Mouse (Mus musculus) myocyte (in vitro differentiated cells): ENCODE measurements around the gene Bicd2. TPM values are rescaled to one million over a fixed set of nuclear protein-coding genes. Genes with fewer than 3 reads are reported as not detected.
A peak's percentile ranks its signal among the peaks of the same experiment; 100 is the strongest.

Source experiments
- H3K27me3 ChIP-seq: one replicate; pipeline ENCODE4 v1.6.1; 2011; ENCODE audit not compliant: control insufficient read depth, insufficient read depth, insufficient read length
- H3K36me3 ChIP-seq: one replicate; pipeline ENCODE4 v1.6.1; 2011; ENCODE audit not compliant: control insufficient read depth, insufficient read depth
- H3K4me2 ChIP-seq: one replicate; pipeline ENCODE4 v1.6.1; 2011; ENCODE audit warnings: low read depth, control low read depth
- H3K4me3 ChIP-seq: one replicate; pipeline ENCODE4 v1.5.1; 2011; ENCODE audit warnings: mild to moderate bottlenecking, control low read depth, moderate library complexity
- H3K79me2 ChIP-seq: one replicate; pipeline ENCODE4 v1.6.1; 2011; ENCODE audit not compliant: control insufficient read depth, insufficient read depth
- H3ac ChIP-seq: one replicate; pipeline ENCODE4 v1.6.1; 2011; ENCODE audit not compliant: control insufficient read depth, insufficient read length
- CEBPB ChIP-seq: IDR thresholded peaks from 2 replicates; pipeline ENCODE4 v1.6.1; 2011; ENCODE audit warnings: mild to moderate bottlenecking, moderate library complexity; ENCODE audit not compliant: poor library complexity, insufficient read depth, severe bottlenecking
- E2F4 ChIP-seq: IDR thresholded peaks from one replicate; pipeline ENCODE4 v1.6.1; 2011; ENCODE audit warnings: mild to moderate bottlenecking, control low read depth, moderate library complexity; ENCODE audit not compliant: insufficient read depth
- MAX ChIP-seq: IDR thresholded peaks from one replicate; pipeline ENCODE4 v1.6.1; 2011; ENCODE audit warnings: low read depth, mild to moderate bottlenecking, control low read depth
- MYOD1 ChIP-seq, 3 experiments: IDR thresholded peaks; one replicate each; pipeline ENCODE4 v1.6.1; 2011; ENCODE audit warnings: control low read depth in 2 of 3, low read depth in 2 of 3, mild to moderate bottlenecking in 2 of 3, moderate library complexity in 1 of 3; ENCODE audit not compliant: insufficient read length in 2 of 3, control insufficient read depth in 1 of 3
- MYOG ChIP-seq, 3 experiments: IDR thresholded peaks; one replicate each; pipeline ENCODE4 v1.6.1; 2011; ENCODE audit warnings: control low read depth in 2 of 3, low read depth in 2 of 3, mild to moderate bottlenecking in 2 of 3; ENCODE audit not compliant: insufficient read length in 2 of 3, control insufficient read depth in 1 of 3, insufficient read depth in 1 of 3
- POLR2A ChIP-seq: IDR thresholded peaks from one replicate; pipeline ENCODE4 v1.6.1; 2011; ENCODE audit warnings: low read depth, mild to moderate bottlenecking, control low read depth, moderate library complexity; ENCODE audit not compliant: insufficient read length
- POLR2AphosphoS2 ChIP-seq: IDR thresholded peaks from one replicate; pipeline ENCODE4 v1.6.1; 2011; ENCODE audit warnings: low read depth, control low read depth; ENCODE audit not compliant: insufficient read length
- REST ChIP-seq: IDR thresholded peaks from one replicate; pipeline ENCODE4 v1.6.1; 2011; ENCODE audit warnings: mild to moderate bottlenecking, control low read depth, moderate library complexity; ENCODE audit not compliant: insufficient read depth, insufficient read length
- SRF ChIP-seq: IDR thresholded peaks from one replicate; pipeline ENCODE4 v1.6.1; 2011; ENCODE audit warnings: low read depth; ENCODE audit not compliant: control insufficient read depth, insufficient read length
- TCF12 ChIP-seq: IDR thresholded peaks from one replicate; pipeline ENCODE4 v1.6.1; 2011; ENCODE audit warnings: mild to moderate bottlenecking, control low read depth; ENCODE audit not compliant: poor library complexity, insufficient read depth, severe bottlenecking
- TCF3 ChIP-seq: IDR thresholded peaks from one replicate; pipeline ENCODE4 v1.6.1; 2011; ENCODE audit warnings: low read depth, control low read depth; ENCODE audit not compliant: insufficient read length
- USF1 ChIP-seq: IDR thresholded peaks from one replicate; pipeline ENCODE4 v1.6.1; 2011; ENCODE audit warnings: low read depth, mild to moderate bottlenecking, control low read depth, moderate library complexity
- polyA plus RNA-seq: library from polyadenylated mRNA; unstranded; fragments of >200 nt; fragmentation: generic; extraction: Trizol; gene quantifications from one replicate; pipeline ENCODE4 v1.2.1, GENCODE M21; 2012; ENCODE audit warnings: missing spikeins

The Bicd2 gene
- polyA plus RNA-seq, 1 experiment = 94.9 TPM

DNA sequence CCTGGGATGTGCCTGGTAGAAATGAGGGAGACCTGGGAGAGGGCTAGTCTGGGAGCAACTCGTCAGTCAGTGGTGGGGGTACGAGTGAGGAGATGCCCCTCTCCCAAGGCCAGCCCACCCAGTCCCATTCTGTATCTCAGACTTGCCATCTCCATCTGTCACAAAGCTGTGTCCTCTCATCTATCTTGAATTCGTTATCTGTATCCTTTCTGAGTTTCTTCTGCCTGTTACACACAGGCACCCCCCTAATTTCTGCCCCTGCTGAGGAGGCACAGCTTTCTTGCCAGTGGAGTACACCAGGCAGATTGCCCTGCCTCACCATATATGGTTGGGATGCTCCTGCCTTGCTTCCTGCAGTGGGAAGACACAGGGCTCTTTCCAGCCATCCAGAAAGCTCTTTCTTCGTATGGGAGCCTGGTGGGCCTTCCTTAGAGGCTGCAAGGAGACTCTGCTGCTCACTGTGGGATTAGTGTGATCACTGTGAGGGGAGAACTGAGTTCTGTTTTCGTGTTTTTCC lies 12.7 kb downstream of the Bicd2 start:
- H3K36me3 ChIP-seq = no peaks in the 10 kb centered on the region
- no peaks in the 10 kb centered on the region for H3K27me3 ChIP-seq
- H3K4me3 ChIP-seq = no peak overlapping the region
- peak; percentile 79 for TF ChIP-seq SRF
- no peak for TF ChIP-seq E2F4
- no peak for TF ChIP-seq MAX
- no peak for TF ChIP-seq MYOD1 (IDR thresholded peaks at IDR 0.05; ENCODE audit: control insufficient read depth in 1 of 3, insufficient read length in 2 of 3, low read depth in 2 of 3)
- peak overlapping the region; percentile 65 for H3K4me2 ChIP-seq
- no peak overlapping the region for H3ac ChIP-seq
- peaks cover 88% of the 10 kb centered on the region for H3K79me2 ChIP-seq

DNA sequence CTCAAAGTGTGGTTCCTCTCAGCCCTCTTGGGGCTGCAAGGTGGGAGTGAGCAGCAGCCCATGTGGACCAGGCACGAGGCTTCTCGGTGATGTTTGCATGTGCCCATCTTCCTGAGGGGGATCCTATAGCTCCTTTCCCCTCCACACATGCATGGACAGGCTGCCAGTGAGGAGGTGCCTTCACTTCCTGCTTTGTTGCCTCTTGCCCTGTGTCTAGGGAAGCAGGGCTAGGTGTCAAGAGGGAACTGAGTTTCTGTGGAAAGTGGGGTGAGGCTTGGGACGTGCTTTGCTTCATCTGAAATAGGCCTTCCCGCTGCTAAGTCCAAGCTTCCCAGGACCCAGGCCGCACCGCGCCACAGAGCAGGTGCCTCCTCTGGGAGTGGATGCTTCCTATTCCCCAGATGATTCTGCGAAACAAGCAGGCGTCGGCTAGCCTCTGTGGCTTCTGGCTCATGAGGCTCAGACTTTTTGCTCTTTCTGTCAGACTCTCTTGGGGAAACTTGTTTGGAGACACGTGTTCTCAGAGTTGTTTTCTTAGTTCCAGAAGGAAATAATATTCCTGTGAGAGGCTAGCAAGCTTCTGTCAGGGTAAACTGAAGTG lies 14.2 kb downstream of the Bicd2 start:
- Histone ChIP-seq H3K4me2 (peak overlapping the region; percentile 19), H3ac (no peak overlapping the region), H3K79me2 (peaks cover 88% of the 10 kb centered on the region), H3K4me3 (no peak overlapping the region), H3K27me3 (no peaks in the 10 kb centered on the region), H3K36me3 (no peaks in the 10 kb centered on the region)
- TF ChIP-seq MYOD1 (IDR thresholded peaks at IDR 0.05; ENCODE audit: control insufficient read depth in 1 of 3, insufficient read length in 2 of 3, low read depth in 2 of 3) (peak in 2 of 3 experiments; percentile 59 to 66), CEBPB (no peak), MYOG (IDR thresholded peaks at IDR 0.05; ENCODE audit: control insufficient read depth in 1 of 3, insufficient read depth in 1 of 3, insufficient read length in 2 of 3, low read depth in 2 of 3) (peak in 2 of 3 experiments; percentile 12 to 72)

DNA sequence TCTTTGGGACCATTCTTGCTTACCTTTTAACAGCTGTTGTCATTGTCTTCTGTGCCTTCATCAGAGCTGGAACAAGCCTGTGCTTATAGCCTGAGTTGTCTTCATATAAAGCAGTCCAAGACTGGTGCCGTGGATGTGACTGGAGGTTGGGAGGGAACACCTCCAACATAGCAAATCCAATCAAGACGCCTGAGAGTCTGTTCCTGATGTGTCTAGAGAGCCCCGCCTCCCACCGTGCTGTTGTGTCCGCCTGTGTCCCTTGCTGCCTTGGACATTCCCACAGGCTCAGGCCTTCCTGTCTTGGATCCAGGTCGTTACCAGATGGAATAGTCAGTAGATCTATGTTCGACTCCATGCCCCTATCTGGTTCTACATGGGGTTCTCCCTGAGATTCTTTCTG lies 14.7 kb downstream of the Bicd2 start:
- H3K4me3 ChIP-seq = no peak overlapping the region
- H3K36me3 ChIP-seq = no peaks in the 10 kb centered on the region
- H3K79me2 ChIP-seq = peaks cover 88% of the 10 kb centered on the region
- no peak overlapping the region for H3ac ChIP-seq
- no peak for TF ChIP-seq CEBPB
- TF ChIP-seq E2F4 = no peak
- TF ChIP-seq POLR2AphosphoS2 = no peak
- no peak for TF ChIP-seq USF1
- TF ChIP-seq MAX = no peak
- no peak for TF ChIP-seq MYOD1 (IDR thresholded peaks at IDR 0.05; ENCODE audit: control insufficient read depth in 1 of 3, insufficient read length in 2 of 3, low read depth in 2 of 3)
- no peak for TF ChIP-seq TCF3
- no peak for TF ChIP-seq SRF
- TF ChIP-seq REST = no peak
- no peak for TF ChIP-seq TCF12
- no peak for TF ChIP-seq POLR2A
- TF ChIP-seq MYOG (IDR thresholded peaks at IDR 0.05; ENCODE audit: control insufficient read depth in 1 of 3, insufficient read depth in 1 of 3, insufficient read length in 2 of 3, low read depth in 2 of 3) = no peak
- H3K4me2 ChIP-seq = peak overlapping the region; percentile 19
- H3K27me3 ChIP-seq = no peaks in the 10 kb centered on the region

DNA sequence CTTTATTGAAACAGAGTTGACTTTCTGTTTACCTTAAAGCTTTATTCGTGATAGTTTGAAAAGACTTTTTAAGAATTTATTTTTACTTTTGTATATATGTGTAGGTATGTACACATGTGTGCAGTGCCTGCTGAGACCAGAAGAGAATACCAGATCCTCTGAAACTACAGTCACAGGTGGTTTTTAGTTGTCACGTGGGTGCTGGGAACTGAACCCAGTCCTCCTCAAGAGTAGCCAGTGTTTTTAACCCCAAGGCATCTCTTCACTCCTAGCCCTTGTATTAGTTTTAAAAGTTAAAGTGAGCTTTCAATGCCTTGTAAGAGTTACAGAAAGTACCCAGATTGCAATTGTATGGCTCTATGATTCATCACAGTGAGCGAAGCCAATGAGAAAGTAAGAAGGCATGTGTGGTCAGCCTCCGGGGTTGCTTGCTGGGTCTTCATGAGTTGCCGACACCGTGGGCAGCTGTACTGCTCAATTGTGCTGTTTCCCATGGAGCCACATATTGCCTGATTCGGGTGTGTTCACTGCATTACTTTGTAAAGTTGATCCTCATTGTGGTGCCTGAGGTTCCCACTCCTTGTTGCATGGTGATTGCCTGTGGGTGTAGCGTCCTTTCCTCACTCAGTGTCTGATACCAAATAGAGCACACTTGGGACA lies 16.1 kb downstream of the Bicd2 start:
- no peak overlapping the region for H3ac ChIP-seq
- TF ChIP-seq SRF (no peak), TCF12 (peak; percentile 29), USF1 (peak; percentile 50), E2F4 (no peak), REST (no peak), POLR2AphosphoS2 (peak; percentile 53), POLR2A (peak; percentile 49), CEBPB (peak; percentile 70; the same call in 1 of the 2 replicates), MYOD1 (IDR thresholded peaks at IDR 0.05; ENCODE audit: control insufficient read depth in 1 of 3, insufficient read length in 2 of 3, low read depth in 2 of 3) (peak in 2 of 3 experiments; percentile 58 to 82), MYOG (IDR thresholded peaks at IDR 0.05; ENCODE audit: control insufficient read depth in 1 of 3, insufficient read depth in 1 of 3, insufficient read length in 2 of 3, low read depth in 2 of 3) (peak in 2 of 3 experiments; percentile 14 to 74)
- peaks cover 85% of the 10 kb centered on the region for H3K79me2 ChIP-seq
- no peaks in the 10 kb centered on the region for H3K36me3 ChIP-seq
- no peaks in the 10 kb centered on the region for H3K27me3 ChIP-seq
- no peak overlapping the region for H3K4me3 ChIP-seq
- peak overlapping the region; percentile 74 for H3K4me2 ChIP-seq

DNA sequence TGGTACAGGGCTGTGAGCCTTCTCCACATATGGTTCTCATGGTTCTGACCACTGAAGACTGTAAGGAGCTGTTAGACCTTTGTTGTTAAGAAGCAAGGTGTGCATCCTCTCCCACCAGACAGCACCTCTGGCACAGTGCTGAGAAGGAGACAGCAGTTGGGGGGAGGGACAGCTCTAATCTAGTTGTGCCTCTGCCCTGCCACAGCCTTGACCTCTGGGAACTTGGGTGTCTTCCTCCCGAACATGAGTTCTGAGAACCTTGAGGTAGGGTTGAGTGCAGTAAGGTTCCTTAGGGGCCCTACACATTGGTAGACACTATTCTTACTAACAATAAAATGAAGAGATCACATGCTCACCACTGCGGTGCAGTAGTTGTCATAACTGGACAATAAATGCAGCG lies 16.8 kb downstream of the Bicd2 start:
- H3K79me2 ChIP-seq = peaks cover 87% of the 10 kb centered on the region
- H3K36me3 ChIP-seq = no peaks in the 10 kb centered on the region
- no peaks in the 10 kb centered on the region for H3K27me3 ChIP-seq
- no peak overlapping the region for H3ac ChIP-seq
- no peak overlapping the region for H3K4me3 ChIP-seq
- TF ChIP-seq POLR2A = no peak
- TF ChIP-seq MYOG (IDR thresholded peaks at IDR 0.05; ENCODE audit: control insufficient read depth in 1 of 3, insufficient read depth in 1 of 3, insufficient read length in 2 of 3, low read depth in 2 of 3) = no peak
- no peak for TF ChIP-seq MYOD1 (IDR thresholded peaks at IDR 0.05; ENCODE audit: control insufficient read depth in 1 of 3, insufficient read length in 2 of 3, low read depth in 2 of 3)
- no peak for TF ChIP-seq TCF12
- no peak for TF ChIP-seq CEBPB
- TF ChIP-seq MAX = no peak
- TF ChIP-seq USF1 = no peak
- TF ChIP-seq SRF = no peak
- TF ChIP-seq POLR2AphosphoS2 = no peak
- TF ChIP-seq E2F4 = no peak
- no peak for TF ChIP-seq TCF3
- TF ChIP-seq REST = no peak
- H3K4me2 ChIP-seq = peak overlapping the region; percentile 74
